Mouse (Mus musculus): Measurements from ENCODE around the gene Mfsd4b2. TPM values are rescaled to one million over a fixed set of nuclear protein-coding genes. Genes with fewer than 3 reads are reported as not detected.
A peak's percentile ranks its signal among the peaks of the same experiment; 100 is the strongest.

The Mfsd4b2 gene
- polyA plus RNA-seq, 1 experiment from 2014 or later = not detected

DNA sequence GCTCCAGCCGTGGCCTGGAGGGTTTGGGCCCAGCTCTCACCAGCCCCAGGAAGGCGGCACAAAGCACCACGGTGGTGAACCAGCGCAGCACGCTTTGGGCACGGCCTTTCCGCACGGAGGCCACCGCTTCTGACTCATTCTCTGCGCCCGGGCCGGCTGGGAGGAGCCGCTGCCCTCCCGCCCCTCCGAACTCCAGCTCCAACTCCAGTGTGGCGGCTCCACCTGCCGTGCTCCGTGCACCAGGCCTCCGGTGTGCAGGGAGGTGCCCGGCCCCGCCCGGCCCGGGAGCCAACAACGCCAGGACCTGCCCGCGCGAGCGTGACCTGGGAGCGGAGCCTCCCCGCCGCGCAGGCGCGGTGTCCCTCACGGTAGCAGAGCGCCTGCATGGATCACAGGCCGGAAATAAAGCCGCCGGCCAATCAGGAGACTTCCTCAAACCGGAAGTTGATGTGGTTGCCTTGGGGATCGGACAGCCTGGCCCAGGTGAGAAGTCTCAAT is 27.8 kb downstream of the Mfsd4b2 start, which contains the start of gene Mfsd4b4:
TSS of gene Mfsd4b4 (minus strand) at position 365 of the 498 bp plus-strand sequence.
- peak within 1 kb of the TSS; percentile 72 for H3K4me2 ChIP-seq (replicated peaks; ENCODE audit: low read depth)
- no peaks in the 10 kb centered on the region for H3K27me3 ChIP-seq (ENCODE audit: control insufficient read depth, insufficient read depth, low read length)
- TF ChIP-seq EP300 (optimal IDR thresholded peaks at IDR 0.05) = no peak
- TF ChIP-seq CTCF (IDR thresholded peaks at IDR 0.05; ENCODE audit: low read depth) = peak; percentile 43
- peak; percentile 97 for DNase-seq (ENCODE audit: low spot score)
- peak within 1 kb of the TSS; percentile 89 for H3K27ac ChIP-seq (replicated peaks)
- H3K9ac ChIP-seq (ENCODE audit: low read length) = peak within 1 kb of the TSS; percentile 76
- H3K4me1 ChIP-seq (replicated peaks; ENCODE audit: control insufficient read depth, insufficient read depth) = peaks cover 2% of the 10 kb centered on the region; the same call in 1 of the 2 replicates
- peak within 1 kb of the TSS; percentile 64 for H3K4me3 ChIP-seq (ENCODE audit: low read depth, low read length)
- no peaks in the 10 kb centered on the region for H3K36me3 ChIP-seq (ENCODE audit: control insufficient read depth, insufficient read depth, low read length)
- WGBS = under 1% methylated on average over 38 of the region's 41 CpGs
- peak; percentile 99 for ATAC-seq (ENCODE audit: low FRiP score, low TSS enrichment)
- H3K9me3 ChIP-seq (ENCODE audit: control insufficient read depth, low read length) = no peaks in the 10 kb centered on the region

DNA sequence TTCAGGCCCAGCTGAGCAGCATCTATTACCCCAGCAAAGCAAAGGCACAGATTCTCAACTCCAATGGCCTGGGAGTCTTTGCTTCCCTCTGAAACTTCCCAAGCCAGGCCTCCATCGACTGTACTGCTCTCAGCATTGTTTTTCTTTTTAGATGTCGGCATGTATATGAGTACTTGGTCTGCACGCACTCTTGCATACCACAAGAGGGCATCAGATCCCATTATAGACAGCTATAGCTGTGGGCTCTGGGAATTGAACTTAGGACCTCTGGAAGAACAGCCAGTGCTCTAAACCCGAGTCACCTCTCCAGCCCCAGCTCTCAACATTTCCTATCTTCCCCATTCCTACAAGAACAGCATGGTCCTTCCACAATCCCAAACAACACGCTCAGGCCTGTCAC is 30.2 kb downstream of the Mfsd4b2 start:
- H3K27me3 ChIP-seq (ENCODE audit: control insufficient read depth, insufficient read depth, low read length) = no peaks in the 10 kb centered on the region
- WGBS = 81% methylated on average over 5 of the region's 5 CpGs
- no peak overlapping the region for H3K4me2 ChIP-seq (replicated peaks; ENCODE audit: low read depth)
- H3K4me3 ChIP-seq (ENCODE audit: low read depth, low read length) = no peak overlapping the region
- ATAC-seq (ENCODE audit: low FRiP score, low TSS enrichment) (no peak), DNase-seq (ENCODE audit: low spot score) (no peak)
- peaks cover 2% of the 10 kb centered on the region; the same call in 1 of the 2 replicates for H3K4me1 ChIP-seq (replicated peaks; ENCODE audit: control insufficient read depth, insufficient read depth)
- no peaks in the 10 kb centered on the region for H3K9me3 ChIP-seq (ENCODE audit: control insufficient read depth, low read length)
- peak; percentile 49 for TF ChIP-seq CTCF (IDR thresholded peaks at IDR 0.05; ENCODE audit: low read depth)
- TF ChIP-seq EP300 (optimal IDR thresholded peaks at IDR 0.05) = no peak
- no peak overlapping the region for H3K27ac ChIP-seq (replicated peaks)
- H3K9ac ChIP-seq (ENCODE audit: low read length) = no peak overlapping the region
- H3K36me3 ChIP-seq (ENCODE audit: control insufficient read depth, insufficient read depth, low read length) = no peaks in the 10 kb centered on the region

DNA sequence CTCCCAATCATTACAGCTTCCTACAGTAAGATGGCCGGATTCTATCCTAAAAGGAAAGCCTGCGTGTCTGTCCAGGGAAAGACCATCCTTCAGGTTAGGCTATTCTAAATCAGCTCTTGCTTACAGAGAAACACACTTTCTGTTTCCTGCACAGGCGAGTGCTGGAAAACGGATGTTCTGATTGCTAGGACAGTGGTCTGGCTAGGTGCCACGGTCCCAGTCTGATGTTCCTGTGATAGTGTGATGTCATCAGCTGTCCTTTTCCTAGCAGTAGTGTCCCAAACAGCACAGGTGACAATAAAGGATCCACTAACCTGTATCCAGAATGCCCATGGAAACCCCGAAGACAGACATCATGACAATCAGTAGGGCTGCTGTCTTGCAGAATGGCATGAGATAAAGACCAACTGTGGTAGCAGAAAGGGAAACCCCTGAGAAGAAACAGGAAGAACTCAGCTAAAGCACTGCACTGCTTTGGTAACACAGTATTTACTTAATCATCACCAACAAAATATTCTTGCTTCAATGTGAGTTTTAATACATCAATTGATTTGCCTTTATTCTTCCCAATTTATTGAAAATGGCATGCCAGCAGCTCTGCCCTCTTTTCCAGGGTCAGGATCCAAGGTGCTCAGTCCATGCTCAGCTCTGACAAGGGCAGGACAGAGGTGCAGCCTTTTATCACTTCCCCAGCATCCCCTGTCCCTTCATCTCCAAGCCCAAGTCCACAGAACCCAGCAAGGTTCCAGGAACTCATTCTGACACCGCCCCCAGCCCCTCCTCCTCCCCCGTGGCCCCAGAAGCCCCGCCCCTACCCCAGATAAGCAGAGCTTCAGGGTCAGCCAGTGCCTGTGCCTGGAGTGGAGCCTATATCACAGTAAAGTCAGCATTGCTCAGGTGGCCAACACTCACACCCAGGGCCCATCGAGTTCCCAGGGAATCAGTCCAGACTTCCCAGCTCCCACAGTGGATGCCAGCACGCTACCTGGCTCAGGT is 32.7 kb downstream of the Mfsd4b2 start:
- H3K4me3 ChIP-seq (ENCODE audit: low read depth, low read length) = no peak overlapping the region
- H3K4me1 ChIP-seq (replicated peaks; ENCODE audit: control insufficient read depth, insufficient read depth) = no peaks in the 10 kb centered on the region
- H3K4me2 ChIP-seq (replicated peaks; ENCODE audit: low read depth) = no peak overlapping the region
- no peak for ATAC-seq (ENCODE audit: low FRiP score, low TSS enrichment)
- no peak for DNase-seq (ENCODE audit: low spot score)
- H3K27ac ChIP-seq (replicated peaks) = no peak overlapping the region
- no peaks in the 10 kb centered on the region for H3K27me3 ChIP-seq (ENCODE audit: control insufficient read depth, insufficient read depth, low read length)
- no peaks in the 10 kb centered on the region for H3K9me3 ChIP-seq (ENCODE audit: control insufficient read depth, low read length)
- H3K9ac ChIP-seq (ENCODE audit: low read length) = no peak overlapping the region
- 70% methylated on average over 11 of the region's 11 CpGs for WGBS
- no peaks in the 10 kb centered on the region for H3K36me3 ChIP-seq (ENCODE audit: control insufficient read depth, insufficient read depth, low read length)
- TF ChIP-seq CTCF (IDR thresholded peaks at IDR 0.05; ENCODE audit: low read depth) (no peak), EP300 (optimal IDR thresholded peaks at IDR 0.05) (no peak)

DNA sequence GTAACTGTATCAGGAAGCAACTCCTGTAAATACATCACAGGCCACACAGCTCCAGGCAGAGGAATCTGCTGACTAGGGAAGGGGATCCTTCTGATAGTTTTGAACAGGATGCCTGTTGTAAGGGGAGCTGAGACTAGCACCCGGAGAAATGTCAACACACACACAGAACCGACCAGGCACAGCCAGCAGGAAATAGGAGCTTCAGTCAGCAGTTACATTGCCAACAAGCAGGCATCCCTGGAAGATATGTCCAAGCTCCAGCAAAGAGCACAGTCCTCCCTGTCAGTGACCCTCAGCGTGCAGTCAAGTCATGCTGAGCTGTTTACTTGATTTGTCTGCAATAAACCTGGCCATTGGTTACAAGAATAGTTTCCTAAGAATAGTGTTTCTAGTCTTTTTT is 38.1 kb downstream of the Mfsd4b2 start:
- DNase-seq (ENCODE audit: low spot score) (no peak), ATAC-seq (ENCODE audit: low FRiP score, low TSS enrichment) (no peak)
- Histone ChIP-seq H3K27ac (replicated peaks) (no peak overlapping the region), H3K36me3 (ENCODE audit: control insufficient read depth, insufficient read depth, low read length) (no peaks in the 10 kb centered on the region), H3K9me3 (ENCODE audit: control insufficient read depth, low read length) (no peaks in the 10 kb centered on the region), H3K27me3 (ENCODE audit: control insufficient read depth, insufficient read depth, low read length) (no peaks in the 10 kb centered on the region), H3K9ac (ENCODE audit: low read length) (no peak overlapping the region), H3K4me2 (replicated peaks; ENCODE audit: low read depth) (no peak overlapping the region), H3K4me1 (replicated peaks; ENCODE audit: control insufficient read depth, insufficient read depth) (no peaks in the 10 kb centered on the region), H3K4me3 (ENCODE audit: low read depth, low read length) (no peak overlapping the region)
- WGBS = 60% methylated on average over 3 of the region's 3 CpGs
- no peak for TF ChIP-seq CTCF (IDR thresholded peaks at IDR 0.05; ENCODE audit: low read depth)
- no peak for TF ChIP-seq EP300 (optimal IDR thresholded peaks at IDR 0.05)

Other genes with a start within 250 kb of the Mfsd4b2 start
- gene Rev3l, start 194.8 kb downstream of the Mfsd4b2 start, polyA plus RNA-seq (2015; fragmentation: Nextera tagmentation; extraction: Ambion mirVana) = 10.0 TPM in 2 replicates
- gene Mfsd4b4, start 27.7 kb downstream of the Mfsd4b2 start, polyA plus RNA-seq (2015; fragmentation: Nextera tagmentation; extraction: Ambion mirVana) = 1.8 and 1.9 TPM in 2 replicates
- 1.3 and 1.7 TPM in 2 replicates for gene Mfsd4b3, start 33.2 kb upstream of the Mfsd4b2 start, polyA plus RNA-seq (2015; fragmentation: Nextera tagmentation; extraction: Ambion mirVana)
- 0.13 and 0.16 TPM in 2 replicates for gene Mfsd4b5, start 59.7 kb upstream of the Mfsd4b2 start, polyA plus RNA-seq (2015; fragmentation: Nextera tagmentation; extraction: Ambion mirVana)
- 0.07 and 0.22 TPM in 2 replicates for gene Mfsd4b1, start 98.3 kb upstream of the Mfsd4b2 start, polyA plus RNA-seq (2015; fragmentation: Nextera tagmentation; extraction: Ambion mirVana)
- gene Slc16a10, start 215.3 kb upstream of the Mfsd4b2 start, polyA plus RNA-seq (2015; fragmentation: Nextera tagmentation; extraction: Ambion mirVana) = 2.5 and 2.6 TPM in 2 replicates